Mouse (Mus musculus) heart, embryonic 12.5 days (tissue): ENCODE measurements around the gene Hsf4. TPM values are rescaled to one million over a fixed set of nuclear protein-coding genes. Genes with fewer than 3 reads are reported as not detected.
A peak's percentile ranks its signal among the peaks of the same experiment; 100 is the strongest.

ENCODE experiments used
- ATAC-seq: fragments of 200-750 bp; cut with Nextera tagmentation; 2 replicates; pipeline ENCODE4 v1.8.0; 2017; ENCODE audit warnings: moderate TSS enrichment, moderate library complexity; ENCODE audit not compliant: insufficient number of reproducible peaks, low FRiP score
- H3K27ac ChIP-seq: fragments of 300-500 bp; sonication (generic); 2 replicates; pipeline ENCODE4 v1.5.1; 2016; ENCODE audit warnings: mild to moderate bottlenecking, moderate library complexity; ENCODE audit not compliant: poor library complexity, severe bottlenecking
- H3K27me3 ChIP-seq: fragments of 300-500 bp; sonication (generic); replicated peaks from 2 replicates; pipeline ENCODE4 v1.6.1; 2016; ENCODE audit warnings: mild to moderate bottlenecking, moderate library complexity
- H3K36me3 ChIP-seq: fragments of 300-500 bp; sonication (generic); 2 replicates; pipeline ENCODE4 v1.6.1; 2016; ENCODE audit warnings: mild to moderate bottlenecking, moderate library complexity
- H3K4me1 ChIP-seq: fragments of 300-500 bp; sonication (generic); replicated peaks from 2 replicates; pipeline ENCODE4 v1.6.1; 2016; ENCODE audit warnings: mild to moderate bottlenecking
- H3K4me2 ChIP-seq: fragments of 300-500 bp; sonication (generic); 2 replicates; pipeline ENCODE4 v1.6.1; 2016; ENCODE audit warnings: mild to moderate bottlenecking, moderate library complexity
- H3K4me3 ChIP-seq: fragments of 300-500 bp; sonication (generic); 2 replicates; pipeline ENCODE4 v1.5.1; 2016; ENCODE audit warnings: mild to moderate bottlenecking
- H3K9ac ChIP-seq: fragments of 300-500 bp; sonication (generic); 2 replicates; pipeline ENCODE4 v1.6.1; 2016; ENCODE audit warnings: mild to moderate bottlenecking, moderate library complexity
- H3K9me3 ChIP-seq: fragments of 300-500 bp; sonication (generic); replicated peaks from 2 replicates; pipeline ENCODE4 v1.6.1; 2016; ENCODE audit warnings: mild to moderate bottlenecking, moderate library complexity
- WGBS: fragments of 180-500 bp; shearing (Covaris S2); methylation state at CpG from one replicate; pipeline ENCODE4 v1.1.7; 2016; 5-methylcytosine and 5-hydroxymethylcytosine counted together
- polyA plus RNA-seq: library from polyadenylated mRNA; unstranded; fragments of >200 nt; fragmentation: Nextera tagmentation; extraction: Ambion mirVana; gene quantifications from 2 replicates; pipeline ENCODE4 v1.2.1, GENCODE M21; 2016

The Hsf4 gene
- polyA plus RNA-seq, 1 experiment from 2014 or later = not detected

GRCm38 (mm10) chr8:105270916-105271186, 1.2 kb downstream of the Hsf4 start:
- WGBS = 4% methylated on average over 11 of the region's 11 CpGs
- H3K4me2 ChIP-seq = peak overlapping the region; percentile 87; the same call in 1 of the 2 replicates
- peaks cover 38% of the 10 kb centered on the region for H3K4me1 ChIP-seq
- H3K27ac ChIP-seq = no peak overlapping the region
- H3K9me3 ChIP-seq = peaks cover 5% of the 10 kb centered on the region; the same call in 1 of the 2 replicates
- 0 out of 2 replicates have a peak overlapping the region, but pooled peaks have one; percentile 0 for H3K4me3 ChIP-seq
- H3K9ac ChIP-seq = no peak overlapping the region
- no peak for ATAC-seq
- peaks cover 98% of the 10 kb centered on the region for H3K27me3 ChIP-seq
- H3K36me3 ChIP-seq = no peaks in the 10 kb centered on the region

GRCm38 (mm10) chr8:105275387-105275786, 5.8 kb downstream of the Hsf4 start:
- no peak for ATAC-seq
- H3K27ac ChIP-seq = no peak overlapping the region
- no peaks in the 10 kb centered on the region for H3K9me3 ChIP-seq
- H3K4me2 ChIP-seq = peak overlapping the region; percentile 80
- peak overlapping the region; percentile 48 for H3K4me3 ChIP-seq
- H3K27me3 ChIP-seq = peaks cover 97% of the 10 kb centered on the region
- WGBS = 6% methylated on average over 11 of the region's 11 CpGs
- peak overlapping the region; percentile 49; the same call in 1 of the 2 replicates for H3K9ac ChIP-seq
- no peaks in the 10 kb centered on the region for H3K36me3 ChIP-seq
- peaks cover 35% of the 10 kb centered on the region for H3K4me1 ChIP-seq

- H3K4me3 ChIP-seq = peak within 1 kb of the TSS; percentile 48
- H3K9ac ChIP-seq = peak within 1 kb of the TSS; percentile 49
- H3K9me3 ChIP-seq = no peaks in the 10 kb centered on the region
- 11% methylated on average over 10 of the region's 10 CpGs for WGBS
- ATAC-seq = no peak
- H3K36me3 ChIP-seq = no peaks in the 10 kb centered on the region
- peaks cover 30% of the 10 kb centered on the region for H3K4me1 ChIP-seq
- peak within 1 kb of the TSS; percentile 80 for H3K4me2 ChIP-seq
- H3K27ac ChIP-seq = no peak within 1 kb of the TSS
- peaks cover 97% of the 10 kb centered on the region for H3K27me3 ChIP-seq
Measured at GRCm38 (mm10) chr8:105275840-105276239, 6.2 kb downstream of the Hsf4 start, which contains the start of gene Nol3. Gene Nol3, plus strand, starts transcription at chr8:105276140.

- H3K9me3 ChIP-seq = no peaks in the 10 kb centered on the region
- peaks cover 29% of the 10 kb centered on the region for H3K4me1 ChIP-seq
- H3K36me3 ChIP-seq = peaks cover 2% of the 10 kb centered on the region; the same call in 1 of the 2 replicates
- ATAC-seq = peak; percentile 52
- H3K27me3 ChIP-seq = peaks cover 94% of the 10 kb centered on the region
- WGBS = 2% methylated on average over 30 of the region's 30 CpGs
- peak overlapping the region; percentile 49 for H3K9ac ChIP-seq
- no peak overlapping the region for H3K27ac ChIP-seq
- H3K4me3 ChIP-seq = peak overlapping the region; percentile 48
- peak overlapping the region; percentile 80 for H3K4me2 ChIP-seq
Measured at GRCm38 (mm10) chr8:105276292-105277120, 6.9 kb downstream of the Hsf4 start.

GRCm38 (mm10) chr8:105278911-105279334, 9.3 kb downstream of the Hsf4 start:
- H3K27me3 ChIP-seq = peaks cover 82% of the 10 kb centered on the region

GRCm38 (mm10) chr8:105280567-105280966, 11.0 kb downstream of the Hsf4 start:
- Histone ChIP-seq H3K27me3 (peaks cover 74% of the 10 kb centered on the region), H3K4me3 (no peak overlapping the region), H3K4me2 (no peak overlapping the region), H3K4me1 (peaks cover 25% of the 10 kb centered on the region), H3K36me3 (peaks cover 13% of the 10 kb centered on the region; the same call in 1 of the 2 replicates), H3K9ac (no peak overlapping the region), H3K9me3 (no peaks in the 10 kb centered on the region), H3K27ac (no peak overlapping the region)
- 74% methylated on average over 3 of the region's 3 CpGs for WGBS
- no peak for ATAC-seq

More at GRCm38 (mm10) chr8:105278911-105279334, 9.3 kb downstream of the Hsf4 start:
- H3K4me1 ChIP-seq = peaks cover 29% of the 10 kb centered on the region
- no peaks in the 10 kb centered on the region for H3K9me3 ChIP-seq
- ATAC-seq = peak; percentile 26
- peak overlapping the region; percentile 33 for H3K4me3 ChIP-seq
- 3% methylated on average over 28 of the region's 28 CpGs for WGBS
- H3K27ac ChIP-seq = no peak overlapping the region
- H3K9ac ChIP-seq = peak overlapping the region; percentile 42; the same call in 1 of the 2 replicates
- peaks cover 8% of the 10 kb centered on the region; the same call in 1 of the 2 replicates for H3K36me3 ChIP-seq
- H3K4me2 ChIP-seq = peak overlapping the region; percentile 67

- Histone ChIP-seq H3K4me2 (no peak overlapping the region), H3K4me1 (peaks cover 14% of the 10 kb centered on the region), H3K36me3 (peaks cover 13% of the 10 kb centered on the region; the same call in 1 of the 2 replicates), H3K4me3 (no peak overlapping the region), H3K27me3 (peaks cover 65% of the 10 kb centered on the region), H3K27ac (no peak overlapping the region), H3K9ac (no peak overlapping the region), H3K9me3 (no peaks in the 10 kb centered on the region)
- 82% methylated on average over 12 of the region's 12 CpGs for WGBS
- no peak for ATAC-seq
Measured at GRCm38 (mm10) chr8:105281821-105282220, 12.2 kb downstream of the Hsf4 start.

GRCm38 (mm10) chr8:105282239-105282638, 12.6 kb downstream of the Hsf4 start:
- no peak for ATAC-seq
- H3K36me3 ChIP-seq = peaks cover 13% of the 10 kb centered on the region; the same call in 1 of the 2 replicates
- peaks cover 61% of the 10 kb centered on the region for H3K27me3 ChIP-seq
- WGBS = 59% methylated on average over 4 of the region's 4 CpGs
- H3K4me1 ChIP-seq = peaks cover 14% of the 10 kb centered on the region
- H3K27ac ChIP-seq = no peak overlapping the region
- no peaks in the 10 kb centered on the region for H3K9me3 ChIP-seq
- no peak overlapping the region for H3K4me3 ChIP-seq
- no peak overlapping the region for H3K9ac ChIP-seq
- no peak overlapping the region for H3K4me2 ChIP-seq

- 23% methylated on average over 23 of the region's 23 CpGs for WGBS
- peak overlapping the region; percentile 4; the same call in 1 of the 2 replicates for H3K4me2 ChIP-seq
- no peaks in the 10 kb centered on the region for H3K9me3 ChIP-seq
- peaks cover 53% of the 10 kb centered on the region for H3K27me3 ChIP-seq
- H3K27ac ChIP-seq = no peak overlapping the region
- H3K9ac ChIP-seq = no peak overlapping the region
- no peak overlapping the region for H3K4me3 ChIP-seq
- ATAC-seq = peak; percentile 54; the same call in 1 of the 2 replicates
- peaks cover 14% of the 10 kb centered on the region for H3K4me1 ChIP-seq
- peaks cover 13% of the 10 kb centered on the region; the same call in 1 of the 2 replicates for H3K36me3 ChIP-seq
Measured at GRCm38 (mm10) chr8:105283074-105283473, 13.5 kb downstream of the Hsf4 start.

GRCm38 (mm10) chr8:105285514-105285913, 15.9 kb downstream of the Hsf4 start:
- H3K9ac ChIP-seq = no peak overlapping the region
- peaks cover 13% of the 10 kb centered on the region; the same call in 1 of the 2 replicates for H3K36me3 ChIP-seq
- no peak overlapping the region for H3K4me2 ChIP-seq
- peaks cover 16% of the 10 kb centered on the region for H3K4me1 ChIP-seq
- peaks cover 33% of the 10 kb centered on the region for H3K27me3 ChIP-seq
- H3K4me3 ChIP-seq = no peak overlapping the region
- WGBS = 48% methylated on average over 12 of the region's 12 CpGs
- no peak overlapping the region for H3K27ac ChIP-seq
- H3K9me3 ChIP-seq = no peaks in the 10 kb centered on the region
- no peak for ATAC-seq

GRCm38 (mm10) chr8:105286907-105287306, 17.3 kb downstream of the Hsf4 start:
- peaks cover 29% of the 10 kb centered on the region for H3K27me3 ChIP-seq
- H3K36me3 ChIP-seq = peaks cover 8% of the 10 kb centered on the region; the same call in 1 of the 2 replicates
- no peak overlapping the region for H3K4me2 ChIP-seq
- H3K9ac ChIP-seq = no peak overlapping the region
- H3K9me3 ChIP-seq = no peaks in the 10 kb centered on the region
- H3K27ac ChIP-seq = no peak overlapping the region
- peaks cover 20% of the 10 kb centered on the region for H3K4me1 ChIP-seq
- WGBS = 81% methylated on average over 4 of the region's 4 CpGs
- no peak for ATAC-seq
- H3K4me3 ChIP-seq = no peak overlapping the region
